Mouse (Mus musculus) adrenal gland, postnatal 25 days (tissue): ENCODE measurements around the gene Maf. TPM values are rescaled to one million over a fixed set of nuclear protein-coding genes. Genes with fewer than 3 reads are reported as not detected.

Experiments used
- DNase-seq: peaks from one replicate; pipeline ENCODE4 v3.0.0; 2021; ENCODE audit warnings: mixed read lengths
- long read RNA-seq: library from polyadenylated mRNA; stranded (forward); transcript quantifications from one replicate; pipeline ENCODE4 v2.0.0, GENCODE M21; 2021
- total RNA-seq: library from RNA; stranded (reverse); gene quantifications from 2 replicates; pipeline ENCODE4 v1.2.3, GENCODE M21; 2021

The Maf gene
- total RNA-seq, result 23.7 and 27.3 TPM in 2 replicates
- long read RNA-seq, full-length matches to known transcripts, result 12 of 12 reads
- long read RNA-seq, partial matches to known transcripts, result 0 of 12 reads
- long read RNA-seq, other reads (novel, unspliced or antisense), result 0 of 12 reads

DNA sequence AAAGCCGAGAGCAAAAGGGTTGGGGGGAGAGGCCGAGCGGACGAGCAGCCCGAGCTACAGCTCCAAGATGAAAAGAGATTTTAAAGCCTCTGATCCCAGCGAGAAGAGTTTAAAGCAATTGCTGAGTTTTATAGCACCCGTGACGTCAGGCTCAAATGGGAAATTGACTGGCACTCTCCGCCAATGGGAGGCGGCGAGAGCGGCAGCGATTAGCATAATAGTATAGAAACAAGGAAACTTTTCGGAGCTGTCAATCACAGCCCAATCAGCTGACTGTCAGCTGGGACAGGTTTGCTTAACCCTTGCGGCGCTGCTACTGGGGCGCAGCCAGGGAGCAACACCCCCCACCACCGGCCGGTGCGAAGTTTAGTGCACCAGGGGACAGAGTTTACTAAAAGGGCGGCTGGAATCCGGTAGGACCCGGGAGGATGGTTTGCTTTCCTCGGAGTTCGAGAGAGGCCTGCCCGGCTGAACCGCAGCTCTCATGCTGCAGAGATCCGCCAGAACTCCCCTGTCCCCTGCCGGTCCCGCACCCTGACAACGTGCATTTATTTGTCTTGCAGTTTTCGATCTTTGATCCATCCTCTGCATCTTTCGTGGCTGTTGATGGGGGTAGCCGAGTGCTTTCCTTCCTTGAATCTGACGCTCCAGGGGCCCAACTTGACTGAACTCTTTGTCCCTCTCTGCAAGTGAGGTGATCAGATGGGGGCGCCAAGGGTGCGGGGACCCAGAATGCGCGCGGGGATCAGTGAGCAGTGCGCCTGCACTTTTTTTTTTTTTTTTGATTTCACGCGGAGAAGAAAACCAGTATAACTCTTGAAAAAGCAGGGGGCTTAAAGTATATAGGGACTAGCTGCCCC is at the start of gene Maf:
Gene Maf, minus strand, starts transcription at position 64 of the 860 bp plus-strand sequence.
- DNase-seq, result peak; percentile 81

DNA sequence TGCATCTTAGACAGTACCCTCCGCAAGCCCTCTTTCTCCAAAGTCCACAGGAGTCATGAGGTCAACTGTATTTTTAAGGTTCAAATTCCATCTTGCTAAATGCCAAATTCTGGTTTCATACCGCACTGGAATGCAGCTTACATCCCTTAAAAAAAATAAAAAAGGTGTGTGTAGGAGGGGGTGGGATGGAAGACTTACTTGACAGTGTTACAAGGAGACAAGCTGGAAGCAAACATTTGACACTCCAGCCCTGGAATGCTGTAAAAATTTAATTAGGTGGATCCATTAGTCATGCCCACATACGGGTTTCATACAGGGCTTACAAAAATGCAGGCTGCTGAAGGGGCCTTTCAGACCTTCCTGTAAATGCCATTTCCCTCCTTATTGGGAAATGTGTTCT is 49.4 kb upstream of the Maf start:
- no peak for DNase-seq

DNA sequence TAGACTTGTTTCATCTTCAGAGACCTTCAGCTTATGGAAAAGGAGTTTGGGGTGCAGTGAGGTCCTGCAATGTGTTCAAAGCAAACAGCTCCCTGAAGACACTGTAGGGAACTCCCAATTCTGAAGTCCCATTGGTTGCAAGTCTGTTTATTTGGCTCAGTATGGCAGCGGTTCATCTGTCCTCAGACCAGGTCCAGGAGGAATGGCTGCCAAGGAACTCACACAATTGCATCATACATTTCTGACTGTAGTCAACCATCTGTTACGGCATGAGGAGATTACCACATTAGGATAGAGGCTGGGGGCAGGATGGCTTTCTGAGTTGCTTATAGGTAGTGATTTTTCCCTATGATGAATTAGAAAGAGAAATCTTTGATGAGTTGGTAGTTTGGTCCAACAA is 48.4 kb upstream of the Maf start:
- no peak for DNase-seq

DNA sequence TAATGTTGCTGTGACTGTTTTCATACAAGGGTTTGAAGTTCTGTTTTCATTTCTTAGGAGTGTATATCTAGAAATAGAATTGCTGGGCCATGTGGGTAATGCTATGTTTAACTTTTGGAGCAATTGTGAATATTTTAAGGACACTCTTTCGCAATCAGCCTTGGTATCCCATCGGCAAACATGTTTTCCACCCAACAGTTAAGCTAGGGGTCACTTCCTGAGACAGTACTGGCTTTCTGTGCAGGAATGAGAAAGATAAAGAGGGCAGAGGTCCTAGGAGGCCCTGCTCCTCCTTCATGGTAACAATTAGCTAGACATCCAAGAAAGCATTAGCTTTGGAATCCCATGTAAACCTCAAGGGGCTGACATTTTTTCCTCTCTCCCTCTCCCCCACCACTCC is 47.1 kb upstream of the Maf start:
- no peak for DNase-seq

DNA sequence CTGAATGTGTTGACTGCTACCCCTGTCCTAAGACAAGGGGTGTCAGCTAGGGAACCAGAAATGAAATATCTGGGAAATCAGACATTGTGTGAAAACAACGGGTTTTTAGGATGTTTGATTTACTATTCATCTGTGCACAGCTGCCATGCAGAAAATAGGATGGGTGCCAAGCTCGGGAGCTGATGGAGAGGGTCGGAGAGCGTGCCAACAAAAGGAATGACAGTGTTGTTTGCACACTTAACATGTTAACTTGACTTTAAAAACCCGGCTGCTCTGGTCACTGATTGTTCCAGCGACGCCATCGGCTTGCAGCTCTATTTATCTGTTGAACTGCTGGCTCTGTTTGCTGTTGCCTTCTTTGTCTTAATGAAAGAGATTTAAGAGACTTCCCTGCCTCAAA is 46.2 kb upstream of the Maf start:
- no peak for DNase-seq

DNA sequence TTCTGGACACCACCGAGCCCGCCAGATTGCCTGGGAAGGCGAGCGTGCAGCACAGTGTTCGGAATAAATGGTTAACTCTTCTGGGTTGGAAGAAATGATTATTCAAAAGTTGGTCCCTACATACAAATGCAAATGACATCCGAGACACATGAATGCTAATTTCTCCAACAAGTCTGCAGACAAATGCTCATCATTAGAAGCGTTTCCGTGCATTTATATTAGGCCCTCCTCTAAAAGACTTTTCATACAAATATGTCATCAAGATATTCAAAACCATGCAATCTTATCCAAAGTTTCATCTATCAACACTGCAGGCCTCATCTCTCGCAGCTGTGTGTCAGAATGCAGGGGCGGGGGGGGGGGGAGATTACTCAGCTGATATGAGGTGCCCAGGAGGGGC is 39.8 kb upstream of the Maf start:
- no peak for DNase-seq

DNA sequence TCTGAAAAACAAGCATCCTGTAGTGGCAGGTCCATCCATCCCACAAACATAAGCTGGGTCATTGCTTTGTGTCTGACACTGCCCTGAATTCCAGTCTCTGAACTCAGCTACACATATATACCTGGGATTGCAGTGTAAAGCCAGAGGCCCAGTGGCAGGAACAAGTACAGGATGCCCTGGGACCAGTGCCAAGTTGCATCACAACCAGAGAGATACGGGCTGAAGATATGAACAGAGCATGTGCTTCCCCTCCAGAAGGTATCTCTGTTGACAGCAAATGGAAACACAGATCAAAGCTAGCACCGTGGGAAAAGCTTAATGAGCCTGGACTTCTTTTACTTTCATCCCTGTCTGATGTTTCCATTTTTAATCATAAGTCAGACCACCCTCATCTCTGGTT is 38.1 kb upstream of the Maf start:
- peak; percentile 25 for DNase-seq

DNA sequence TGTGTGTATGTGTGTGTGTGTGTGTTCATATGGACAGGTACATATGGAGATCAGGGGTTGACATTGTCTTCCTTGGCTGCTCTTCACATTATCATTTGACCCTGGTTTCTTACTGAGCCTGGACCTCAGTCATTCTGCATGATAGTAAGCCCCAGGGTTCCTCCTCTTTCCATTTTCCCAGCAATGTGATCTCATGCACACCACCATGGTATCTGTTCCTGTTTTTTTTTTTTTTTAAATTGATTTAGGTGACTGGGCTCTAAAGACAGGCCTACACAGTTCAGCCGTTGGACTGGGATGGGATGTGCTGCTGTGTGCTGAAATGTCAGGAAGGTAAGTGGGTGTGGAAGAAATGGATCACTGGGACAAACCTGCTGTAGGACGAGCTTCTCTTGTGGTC is 35.8 kb upstream of the Maf start:
- DNase-seq, result no peak

DNA sequence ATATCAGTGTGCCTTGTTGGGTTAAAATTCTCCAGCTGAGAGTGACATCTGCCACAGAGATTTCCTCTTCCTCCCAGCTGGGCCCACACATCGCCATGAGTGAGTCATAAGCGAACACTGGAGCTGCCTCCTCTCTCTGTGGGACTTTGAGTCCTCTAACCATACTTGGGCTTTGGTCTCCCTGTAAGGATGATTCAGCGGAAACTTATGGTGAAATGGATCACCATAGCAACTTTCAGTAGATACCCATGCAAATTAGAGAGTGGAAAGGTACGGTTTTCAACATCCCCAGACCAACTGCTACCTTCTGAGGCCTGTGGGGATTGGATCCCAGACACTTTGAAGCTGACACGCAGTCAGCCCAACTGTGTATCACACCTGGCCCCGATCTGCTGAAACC is 35.1 kb upstream of the Maf start:
- no peak for DNase-seq

DNA sequence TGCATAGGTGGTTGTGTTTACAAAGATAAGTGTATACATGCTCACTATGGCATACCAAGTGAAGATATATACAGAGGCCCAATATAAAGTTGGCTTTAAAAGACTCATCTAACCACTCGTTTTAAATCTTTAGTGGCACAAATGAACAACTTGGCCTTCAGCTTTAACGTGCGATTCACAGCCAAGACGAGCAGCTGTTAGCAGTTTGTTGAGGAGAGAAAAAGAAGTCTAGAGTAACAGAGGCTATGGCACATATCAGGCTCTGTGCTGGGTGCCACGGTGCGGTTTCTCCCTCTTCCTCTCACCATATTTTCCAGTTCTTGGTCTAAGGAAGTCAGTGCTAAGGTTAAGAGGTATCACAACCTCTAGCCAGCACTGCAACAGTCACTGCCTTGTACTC is 34.4 kb upstream of the Maf start:
- no peak for DNase-seq

DNA sequence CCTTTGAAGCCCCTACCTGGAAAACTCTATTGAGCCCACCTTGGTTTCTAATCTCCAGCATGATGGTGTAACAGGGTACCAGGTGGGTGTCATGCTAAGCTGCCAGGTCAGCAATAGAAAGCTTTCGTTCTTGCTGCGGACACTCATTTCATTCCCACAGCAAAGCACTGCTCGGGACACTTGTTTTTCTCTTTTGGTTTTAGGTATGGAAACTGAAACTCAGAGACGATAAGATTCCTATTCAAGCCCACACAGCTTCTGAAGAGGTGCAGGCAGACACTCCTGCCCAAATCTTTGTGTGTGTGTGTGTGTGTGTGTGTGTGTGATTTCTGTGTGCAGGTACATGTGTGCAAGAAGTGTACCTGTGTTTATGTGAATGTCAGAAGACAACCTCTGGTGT is 32.2 kb upstream of the Maf start:
- DNase-seq, result no peak

DNA sequence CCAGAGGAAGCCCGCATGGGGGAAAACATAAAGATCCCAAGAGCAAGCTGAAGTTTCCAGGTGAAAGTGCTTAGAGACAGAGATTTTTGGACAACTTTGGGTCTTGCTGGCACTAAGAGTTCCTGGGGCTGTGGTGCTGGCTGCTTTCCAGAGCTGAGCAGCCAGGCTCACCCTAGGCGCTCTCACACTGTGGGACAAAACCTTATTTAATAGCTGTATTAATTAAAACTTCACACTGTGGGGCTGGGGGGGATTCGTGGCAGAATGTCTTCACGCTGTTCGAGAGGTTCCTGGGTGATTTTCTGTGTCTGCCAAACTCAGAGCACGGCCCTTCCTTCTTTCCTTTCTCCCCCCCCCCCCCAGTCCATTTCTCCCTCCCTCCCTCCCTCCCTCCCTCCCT is 24.8 kb upstream of the Maf start:
- DNase-seq, result no peak

DNA sequence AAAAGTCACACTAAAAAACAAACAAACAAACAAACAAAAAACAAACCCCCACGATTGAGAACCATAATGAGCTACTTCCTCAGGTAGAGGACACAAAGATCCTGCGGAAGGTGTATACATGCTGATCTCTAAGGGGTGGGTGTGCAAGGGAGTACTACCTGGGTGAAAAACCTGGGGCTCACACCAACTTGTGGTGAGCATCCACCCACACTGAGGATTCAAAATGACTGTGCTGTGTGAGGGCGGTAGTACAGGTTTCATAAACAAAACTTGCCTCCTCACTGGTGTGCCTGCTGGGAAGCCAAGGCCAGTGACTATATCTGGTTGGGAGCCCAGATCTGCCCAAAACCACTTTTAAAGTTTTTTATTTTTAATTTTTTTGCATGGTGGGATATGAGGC is 19.2 kb upstream of the Maf start:
- DNase-seq, result no peak

DNA sequence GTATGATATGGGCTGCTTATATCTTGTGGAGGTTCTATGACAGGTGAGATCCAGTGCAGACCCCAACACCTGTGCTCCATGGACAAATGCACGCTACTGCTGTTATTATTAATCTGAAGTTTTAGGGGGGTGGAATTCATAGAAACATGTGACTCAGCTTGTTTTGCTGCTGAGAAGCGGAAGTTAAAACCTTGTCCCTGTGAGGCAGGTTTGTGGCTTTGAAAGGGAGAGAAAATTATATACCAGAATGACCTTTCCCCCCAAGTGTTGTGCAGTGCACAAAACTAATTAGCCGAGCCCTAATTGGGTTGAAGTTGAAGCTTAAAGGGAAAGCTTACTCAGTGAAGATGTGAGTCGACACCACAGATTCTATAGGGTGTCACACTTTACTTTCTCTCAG is 18.6 kb upstream of the Maf start:
- DNase-seq, result no peak

DNA sequence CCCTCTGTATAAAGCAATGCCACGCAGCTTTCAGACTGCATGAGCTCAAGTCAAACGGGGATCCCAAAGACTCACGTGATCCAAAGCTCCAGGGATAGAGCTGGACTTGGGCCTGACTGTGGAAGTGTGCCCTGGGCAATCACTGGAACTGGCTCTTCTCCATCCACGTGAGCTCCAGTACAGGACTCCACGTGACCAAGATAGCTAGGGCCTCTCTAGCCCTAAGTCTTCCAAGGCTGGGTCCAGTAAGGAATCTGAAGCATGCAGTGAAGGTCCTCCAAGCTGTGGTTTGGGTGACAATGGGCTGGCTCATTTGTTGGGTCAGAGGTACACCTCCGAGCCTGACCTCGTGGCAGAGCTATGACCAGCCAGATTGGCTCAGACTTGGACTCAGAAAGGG is 11.5 kb upstream of the Maf start:
- DNase-seq, result peak; percentile 31

DNA sequence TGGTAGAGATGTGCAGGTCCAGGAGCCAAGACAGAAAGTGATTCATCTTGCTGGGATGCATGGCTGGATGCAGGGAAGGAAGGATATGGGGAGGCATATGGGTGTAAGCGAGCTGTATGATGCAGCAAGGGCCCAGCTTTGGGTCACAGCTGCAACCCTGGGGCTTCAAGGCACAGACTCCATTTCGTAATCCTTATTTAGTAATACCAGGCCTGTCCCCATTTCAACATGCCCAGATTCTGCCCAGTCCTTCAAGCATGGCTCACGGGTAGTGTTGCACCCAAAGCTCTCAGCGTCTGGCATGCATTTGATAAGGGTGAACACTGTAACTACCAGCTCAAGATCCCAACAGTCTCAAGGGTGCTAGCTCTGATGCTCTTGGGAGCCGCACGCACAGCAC is 11.0 kb upstream of the Maf start:
- no peak for DNase-seq

DNA sequence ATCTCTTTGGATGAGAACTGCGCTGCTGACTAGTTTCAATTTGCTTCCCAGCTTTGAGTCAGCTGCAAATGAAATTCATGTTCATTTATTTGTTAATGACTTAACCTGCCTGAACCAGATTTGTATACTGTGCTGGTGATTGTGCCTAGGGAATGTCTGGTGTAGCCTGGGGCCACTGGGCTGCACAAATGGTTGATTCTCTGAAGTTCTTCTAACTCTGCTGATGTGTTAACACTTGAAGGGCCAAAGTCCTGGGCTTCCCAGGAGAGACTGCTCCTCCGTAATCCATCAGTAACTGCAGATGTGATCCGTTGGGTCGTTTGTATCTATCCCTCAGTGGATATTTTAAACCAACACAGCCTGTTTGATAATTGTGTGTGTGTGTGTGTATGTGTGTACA is 7.7 kb upstream of the Maf start:
- DNase-seq, result no peak

DNA sequence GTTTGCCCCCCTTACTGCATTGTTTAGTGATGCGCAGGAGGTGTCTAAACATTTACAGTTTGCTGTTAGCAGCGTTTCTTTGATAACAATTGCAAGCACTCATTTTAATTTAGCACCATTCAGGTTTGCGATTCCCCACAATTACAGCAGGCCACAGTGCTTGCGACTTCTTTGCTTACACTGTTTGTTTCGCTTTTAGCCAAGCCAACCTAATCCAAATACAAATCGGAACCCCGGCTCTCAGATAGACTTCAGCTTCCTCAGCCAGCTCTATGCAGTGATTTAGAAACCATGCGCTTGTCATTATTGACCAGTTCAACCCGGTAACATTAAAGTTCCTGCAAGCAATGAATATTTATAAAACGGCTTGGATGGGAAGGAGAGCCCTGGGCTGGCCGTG is 3.5 kb upstream of the Maf start:
- no peak for DNase-seq

DNA sequence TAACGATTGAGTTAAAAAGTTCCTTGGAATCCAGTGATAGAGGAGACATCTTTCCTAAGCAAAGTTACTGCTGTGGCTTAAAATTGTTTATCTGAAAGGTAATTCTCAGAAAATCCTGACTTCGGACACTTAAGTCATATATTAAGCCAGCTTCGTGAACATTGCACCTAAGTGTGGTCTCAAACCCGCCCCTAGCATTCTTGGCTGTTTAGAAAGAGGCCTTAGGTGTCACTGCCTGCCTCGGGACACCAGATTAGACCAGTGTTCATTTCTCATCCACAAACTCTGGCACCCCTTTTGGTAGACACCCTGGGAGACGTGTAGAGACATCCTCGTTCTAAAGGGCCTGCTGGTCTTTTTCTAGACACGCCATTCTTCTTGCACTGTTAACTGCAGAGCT is 2.3 kb upstream of the Maf start:
- no peak for DNase-seq

DNA sequence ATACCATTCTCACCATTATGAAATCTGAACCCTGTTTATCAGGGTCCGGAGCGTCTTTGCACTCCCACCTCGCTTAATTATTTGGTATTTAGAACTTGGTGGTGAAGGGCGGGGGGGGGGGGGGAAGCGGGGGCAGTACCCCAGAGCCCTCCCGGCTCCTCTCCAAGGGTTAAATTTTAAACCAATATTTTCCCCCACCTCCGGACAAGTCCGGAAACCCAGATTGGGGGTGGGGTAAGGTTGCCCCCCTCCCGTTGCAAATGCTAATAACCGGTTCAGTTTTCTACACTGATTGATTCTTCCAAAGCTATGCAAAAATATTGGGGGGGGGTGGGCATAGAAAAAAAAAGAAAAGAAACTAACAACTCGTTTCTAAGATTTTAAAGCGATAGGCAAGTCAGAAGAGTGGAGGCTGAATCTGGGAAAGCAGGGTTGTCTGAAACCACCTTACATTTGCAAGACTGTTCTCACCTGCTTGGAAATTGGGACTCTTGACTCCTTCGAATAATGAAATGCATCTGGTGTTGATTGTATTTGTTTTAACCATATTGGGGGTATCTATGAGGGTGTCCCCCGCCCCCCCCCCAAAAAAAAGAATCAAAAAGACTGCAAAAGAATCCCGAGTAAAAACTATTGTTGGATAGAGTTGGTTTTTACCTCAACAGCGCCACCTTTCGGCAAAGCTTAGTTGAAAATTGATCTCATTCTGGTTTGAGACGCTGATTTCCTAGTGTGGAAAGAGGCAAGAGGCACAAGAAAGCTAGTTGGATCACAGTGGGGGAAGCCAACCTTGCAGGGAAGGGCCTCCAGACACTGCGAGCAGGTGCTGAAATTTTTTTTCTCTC is 1.6 kb upstream of the Maf start:
- DNase-seq, result peak; percentile 77

DNA sequence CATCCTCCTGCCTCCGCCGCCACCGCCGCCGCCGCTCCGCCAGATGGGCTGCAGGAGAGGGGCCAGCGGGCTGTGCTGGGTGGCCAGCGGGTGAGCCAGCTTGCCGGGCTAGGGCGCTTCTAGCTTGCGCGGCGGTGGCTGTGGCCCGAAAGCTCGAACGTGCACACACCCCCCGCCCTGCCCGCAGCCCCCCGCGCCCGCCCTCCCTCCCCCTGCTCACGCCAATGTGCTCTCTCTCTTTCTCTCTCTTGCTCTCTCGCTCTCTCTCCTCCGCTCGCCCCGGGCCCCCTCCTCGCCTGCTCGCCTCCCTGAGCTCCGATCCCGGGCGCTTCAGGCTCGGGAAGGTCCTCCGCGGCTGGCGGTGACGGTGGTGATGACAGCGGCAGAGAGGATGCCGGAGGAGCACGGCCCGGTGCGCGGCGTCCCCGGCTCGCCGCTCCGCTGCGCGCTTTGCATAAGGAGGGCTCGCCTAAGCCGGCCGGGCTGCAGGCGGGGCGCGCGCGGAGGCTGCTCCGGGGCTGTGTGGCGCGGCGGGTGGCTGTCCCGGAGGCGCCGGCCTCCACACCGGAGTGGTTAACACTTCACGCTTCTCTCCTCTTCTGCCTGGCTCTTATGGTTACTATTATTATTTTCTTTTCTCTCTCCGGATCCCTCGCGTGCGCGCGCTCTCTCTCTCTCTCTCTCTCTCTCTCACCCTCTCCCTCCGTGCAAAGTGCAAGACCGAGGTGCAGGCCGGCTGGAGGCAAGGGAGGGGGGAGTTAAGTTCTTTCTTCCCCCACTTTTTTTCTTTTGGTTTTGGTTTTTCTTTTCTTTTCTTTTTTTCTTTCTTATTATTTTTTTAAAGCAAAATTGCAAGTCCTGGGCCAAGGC is 498 bp downstream of the Maf start:
- DNase-seq, result peak; percentile 79

DNA sequence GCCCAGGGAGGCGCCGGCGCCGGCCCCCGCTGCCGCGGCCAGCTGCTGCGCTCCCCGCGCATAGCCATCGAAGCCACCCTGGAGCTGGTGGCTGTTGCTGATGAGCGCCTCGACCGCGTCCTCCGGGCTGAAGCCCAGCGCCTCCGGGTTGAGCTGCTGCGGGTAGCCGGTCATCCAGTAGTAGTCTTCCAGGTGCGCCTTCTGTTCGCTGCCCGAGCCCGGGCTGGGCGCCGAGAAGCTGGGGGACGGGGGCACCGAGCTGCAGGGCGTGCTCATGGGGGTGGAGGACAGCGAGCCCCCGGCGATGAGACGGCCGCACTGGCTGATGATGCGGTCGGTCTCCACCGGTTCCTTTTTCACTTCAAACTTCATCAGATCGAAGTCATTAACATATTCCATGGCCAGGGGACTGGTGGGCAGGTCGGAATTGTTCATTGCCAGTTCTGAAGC is 1.2 kb downstream of the Maf start:
- peak; percentile 55 for DNase-seq
